Mouse (Mus musculus) cerebellum, adult 2 months (tissue): ENCODE results near the gene Amt.

Experiments used
- CTCF ChIP-seq: fragments of 200-500 bp; IDR thresholded peaks from 2 replicates; pipeline ENCODE4 v1.5.1; 2011; ENCODE audit warnings: low read depth, mild to moderate bottlenecking, control low read depth, low read length, moderate library complexity, borderline replicate concordance; ENCODE audit not compliant: insufficient read depth
- POLR2A ChIP-seq: fragments of 200-500 bp; IDR thresholded peaks from 2 replicates; pipeline ENCODE4 v1.6.1; 2011; ENCODE audit warnings: low read length, control low read depth, borderline replicate concordance; ENCODE audit not compliant: insufficient read depth

- TF ChIP-seq POLR2A (no peak), CTCF (no peak)
Measured at GRCm38 (mm10) chr9:108252766-108253165, 43.9 kb upstream of the Amt start.
